Mouse (Mus musculus) hindbrain, embryonic 15.5 days (tissue): Measurements from ENCODE around the gene Defb11. TPM values are rescaled to one million over a fixed set of nuclear protein-coding genes. Genes with fewer than 3 reads are reported as not detected.
"Not testable (repeated sequence)": the region's sequence is repeated elsewhere in the genome, so short reads cannot be mapped to it uniquely, and the experiment has no call there.

Experiments used
- ATAC-seq: fragments of 200-750 bp; cut with Nextera tagmentation; 2 replicates; pipeline ENCODE4 v1.8.0; 2017; ENCODE audit warnings: low read depth, moderate number of reproducible peaks, moderate TSS enrichment; ENCODE audit not compliant: low FRiP score
- H3K27ac ChIP-seq: fragments of 300-500 bp; sonication (generic); replicated peaks from 2 replicates; pipeline ENCODE4 v1.5.1; 2015; ENCODE audit warnings: mild to moderate bottlenecking, inconsistent platforms
- H3K27me3 ChIP-seq: fragments of 300-500 bp; sonication (generic); 2 replicates; pipeline ENCODE4 v1.6.1; 2015; ENCODE audit warnings: control low read depth, inconsistent platforms
- H3K36me3 ChIP-seq: fragments of 300-500 bp; sonication (generic); 2 replicates; pipeline ENCODE4 v1.6.1; 2015; ENCODE audit warnings: control low read depth, inconsistent platforms
- H3K4me1 ChIP-seq: fragments of 300-500 bp; sonication (generic); replicated peaks from 2 replicates; pipeline ENCODE4 v1.6.1; 2015; ENCODE audit warnings: control low read depth, inconsistent platforms
- H3K4me2 ChIP-seq: fragments of 300-500 bp; sonication (generic); 2 replicates; pipeline ENCODE4 v1.6.1; 2015; ENCODE audit warnings: moderate library complexity, mild to moderate bottlenecking, inconsistent platforms
- H3K4me3 ChIP-seq: fragments of 300-500 bp; sonication (generic); 2 replicates; pipeline ENCODE4 v1.5.1; 2015; ENCODE audit warnings: mild to moderate bottlenecking, inconsistent platforms
- H3K9ac ChIP-seq: fragments of 300-500 bp; sonication (generic); 2 replicates; pipeline ENCODE4 v1.6.1; 2015; ENCODE audit warnings: inconsistent platforms
- H3K9me3 ChIP-seq: fragments of 300-500 bp; sonication (generic); 2 replicates; pipeline ENCODE4 v1.6.1; 2016; ENCODE audit warnings: control low read depth, inconsistent platforms
- WGBS: fragments of 180-500 bp; shearing (Covaris S2); methylation state at CpG from one replicate; pipeline ENCODE4 v1.1.7; 2015; 5-methylcytosine and 5-hydroxymethylcytosine counted together
- polyA plus RNA-seq: library from polyadenylated mRNA; unstranded; fragments of >200 nt; fragmentation: Nextera tagmentation; extraction: Ambion mirVana; gene quantifications from 2 replicates; pipeline ENCODE4 v1.2.1, GENCODE M21; 2015

Gene Defb11
- polyA plus RNA-seq, result 30.6 and 34.9 TPM in 2 replicates

DNA sequence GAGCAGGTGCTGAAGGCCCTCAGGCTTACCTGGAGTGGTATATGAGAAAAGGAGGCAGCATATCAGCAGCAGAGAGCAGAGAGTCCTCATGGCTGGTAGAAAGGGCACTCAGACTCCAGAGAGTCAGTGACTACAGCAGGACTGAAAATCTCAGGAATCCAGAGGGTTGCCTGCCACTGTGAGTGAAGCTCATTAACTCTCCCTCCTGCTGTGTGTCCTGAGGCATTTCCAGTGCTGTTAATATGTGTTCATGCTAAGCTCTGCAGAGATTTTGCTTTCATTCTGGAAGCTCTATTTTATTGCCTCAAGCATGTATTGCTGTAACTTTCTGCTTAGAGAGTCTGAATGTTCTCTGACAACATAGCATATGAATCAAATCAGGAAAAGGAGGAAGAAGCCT is at the start of gene Defb11:
Gene Defb11 (minus strand): TSS at position 123 of the 400 bp plus-strand sequence.
- not testable (repeated sequence) for H3K27me3 ChIP-seq, H3K4me1 ChIP-seq, H3K4me3 ChIP-seq, H3K27ac ChIP-seq, H3K9me3 ChIP-seq, H3K36me3 ChIP-seq, H3K4me2 ChIP-seq, H3K9ac ChIP-seq
- peak; percentile 79; the same call in 1 of the 2 replicates for ATAC-seq

DNA sequence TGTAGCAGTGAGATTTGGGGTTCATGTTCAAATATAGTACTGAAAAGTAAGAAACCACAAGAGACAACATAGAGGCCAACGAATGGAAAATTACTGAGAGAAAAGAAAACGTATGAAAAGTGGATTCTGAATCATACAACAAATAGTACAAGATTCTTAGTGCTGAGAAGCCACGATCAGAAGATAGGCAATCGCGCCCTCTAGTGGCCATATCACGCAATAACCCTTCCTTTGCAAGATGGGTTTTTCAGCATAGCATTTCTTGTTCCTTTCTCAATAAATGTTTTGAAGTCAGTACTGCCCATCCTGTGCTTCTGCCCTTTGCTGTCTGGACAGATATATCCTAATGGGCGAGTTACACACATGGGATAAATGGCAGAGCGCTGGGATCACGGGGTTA is 49.1 kb upstream of the Defb11 start:
- ATAC-seq, result no peak

DNA sequence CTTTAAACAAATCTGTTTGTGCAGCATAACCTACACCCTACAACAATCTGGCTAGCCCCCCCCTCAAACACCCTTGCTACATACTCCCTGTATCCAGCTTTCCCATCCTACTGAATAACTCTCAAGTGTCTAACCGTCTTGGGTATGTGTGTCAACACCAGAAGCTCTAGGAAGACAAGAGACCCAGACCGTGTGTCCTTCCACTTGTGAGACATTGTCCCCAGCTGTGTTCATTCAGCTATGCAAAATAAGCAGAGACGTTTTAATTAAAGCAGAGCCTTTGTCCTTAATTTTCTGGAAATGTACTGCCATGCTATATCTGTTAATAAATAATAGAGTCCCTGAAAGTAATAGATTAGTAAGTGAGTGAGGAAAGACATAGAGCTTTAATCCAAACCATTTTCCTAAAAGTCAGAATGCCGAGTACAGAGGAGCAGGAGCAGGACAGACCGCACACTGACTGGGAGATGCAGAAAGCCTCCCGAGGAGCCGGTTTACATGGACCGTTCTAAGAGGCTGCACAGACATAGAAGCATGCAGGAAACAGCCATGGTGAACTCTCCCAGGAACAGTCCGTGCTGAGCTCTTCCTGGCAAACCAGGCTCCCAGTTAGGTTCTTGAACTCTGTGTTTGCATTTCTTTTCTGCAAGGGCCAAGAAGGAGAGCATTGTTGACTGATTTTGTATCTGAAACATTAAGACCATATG is 41.3 kb upstream of the Defb11 start:
- WGBS, result 44% methylated on average over 9 of the region's 9 CpGs
- H3K4me1 ChIP-seq, result no peaks in the 10 kb centered on the region
- H3K4me2 ChIP-seq, result no peak overlapping the region
- no peaks in the 10 kb centered on the region for H3K9me3 ChIP-seq
- H3K4me3 ChIP-seq, result no peak overlapping the region
- H3K36me3 ChIP-seq, result no peaks in the 10 kb centered on the region
- H3K27me3 ChIP-seq, result no peaks in the 10 kb centered on the region
- peak; percentile 51; the same call in 1 of the 2 replicates for ATAC-seq
- H3K9ac ChIP-seq, result no peak overlapping the region
- no peak overlapping the region for H3K27ac ChIP-seq

More for the DNA sequence above, 49.1 kb upstream of the Defb11 start:
- Histone ChIP-seq H3K27ac (no peak overlapping the region), H3K27me3 (no peaks in the 10 kb centered on the region), H3K4me1 (no peaks in the 10 kb centered on the region), H3K9ac (no peak overlapping the region), H3K36me3 (no peaks in the 10 kb centered on the region), H3K4me3 (no peak overlapping the region), H3K9me3 (no peaks in the 10 kb centered on the region), H3K4me2 (no peak overlapping the region)
- 8% methylated on average over 9 of the region's 9 CpGs for WGBS

DNA sequence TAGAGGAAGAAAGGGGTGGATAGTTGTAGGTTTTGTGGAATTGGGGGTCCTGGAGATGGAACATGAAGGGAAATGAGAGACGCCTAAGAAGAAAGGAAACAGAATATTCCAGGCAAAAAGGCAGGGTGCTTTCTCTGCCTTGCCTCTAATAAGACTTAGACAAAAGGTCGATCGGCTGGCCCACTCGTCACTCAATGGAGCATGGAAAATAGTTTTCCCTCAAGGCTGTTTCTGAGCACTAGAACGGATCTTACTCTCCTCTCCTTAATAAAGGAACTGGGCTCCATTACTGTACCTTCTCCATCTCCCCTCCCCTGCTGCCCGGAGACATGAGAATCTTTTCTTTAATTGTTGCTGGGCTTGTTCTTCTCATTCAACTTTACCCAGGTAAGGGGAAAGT is 40.2 kb upstream of the Defb11 start, which contains the start of gene Defb13:
Gene Defb13 (plus strand): TSS at position 301 of the 400 bp plus-strand sequence.
- H3K27me3 ChIP-seq, result no peaks in the 10 kb centered on the region
- no peak within 1 kb of the TSS for H3K9ac ChIP-seq
- no peaks in the 10 kb centered on the region for H3K4me1 ChIP-seq
- H3K4me3 ChIP-seq, result no peak within 1 kb of the TSS
- no peak within 1 kb of the TSS for H3K4me2 ChIP-seq
- no peaks in the 10 kb centered on the region for H3K9me3 ChIP-seq
- no peak within 1 kb of the TSS for H3K27ac ChIP-seq
- ATAC-seq, result no peak
- 78% methylated on average over 6 of the region's 6 CpGs for WGBS
- no peaks in the 10 kb centered on the region for H3K36me3 ChIP-seq

DNA sequence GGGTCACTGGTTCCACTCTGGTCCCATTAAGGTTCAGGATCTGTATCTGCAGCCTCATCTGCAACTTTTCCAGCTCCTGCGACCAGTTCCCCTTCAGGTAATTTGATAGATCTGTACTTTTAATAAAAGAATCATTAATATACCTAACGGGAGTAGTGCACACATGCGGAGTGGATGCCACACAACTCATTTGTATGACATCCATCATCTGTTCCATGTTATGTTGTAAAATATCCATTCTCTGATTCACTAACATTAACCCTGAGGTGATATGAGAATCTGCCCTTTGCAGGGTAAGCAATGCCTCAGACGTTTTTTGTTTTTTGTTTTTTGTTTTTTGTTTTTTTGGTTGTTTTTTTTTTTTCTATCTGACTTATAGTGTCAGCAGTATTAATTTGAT is 31.8 kb upstream of the Defb11 start, which contains the start of gene Defb35:
Gene Defb35 (plus strand): TSS at position 301 of the 400 bp plus-strand sequence.
- not testable (repeated sequence) for H3K4me1 ChIP-seq, H3K4me3 ChIP-seq, H3K4me2 ChIP-seq, H3K36me3 ChIP-seq, H3K9me3 ChIP-seq, H3K9ac ChIP-seq, H3K27ac ChIP-seq, ATAC-seq, H3K27me3 ChIP-seq
- WGBS, result 85% methylated on average over 4 of the region's 4 CpGs

DNA sequence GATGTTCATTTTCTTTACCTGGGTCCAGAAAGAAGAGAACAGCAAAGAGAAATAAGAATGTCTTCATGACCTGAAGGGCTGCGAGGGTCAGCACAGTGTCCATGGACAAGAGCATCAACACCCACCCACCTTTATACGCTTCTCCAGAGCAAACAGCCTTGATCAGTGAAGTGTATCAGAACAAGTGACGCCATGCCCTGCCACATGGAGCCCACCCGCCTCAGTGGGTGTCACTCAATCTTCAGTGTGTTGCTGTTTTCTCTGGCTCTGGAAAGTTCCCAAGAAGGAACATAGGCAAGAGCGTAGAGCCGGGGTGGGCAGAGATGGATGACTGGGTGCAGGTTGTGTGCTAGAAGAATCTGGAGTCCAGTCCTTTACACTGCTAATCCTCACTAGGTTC is 26.4 kb upstream of the Defb11 start, which contains the start of gene Defb15:
Gene Defb15 (minus strand): TSS at position 101 of the 400 bp plus-strand sequence.
- Histone ChIP-seq H3K9ac (no peak within 1 kb of the TSS), H3K36me3 (no peaks in the 10 kb centered on the region), H3K4me1 (no peaks in the 10 kb centered on the region), H3K27me3 (no peaks in the 10 kb centered on the region), H3K9me3 (no peaks in the 10 kb centered on the region), H3K4me2 (no peak within 1 kb of the TSS), H3K4me3 (no peak within 1 kb of the TSS), H3K27ac (no peak within 1 kb of the TSS)
- ATAC-seq, result no peak
- WGBS, result 87% methylated on average over 6 of the region's 6 CpGs

DNA sequence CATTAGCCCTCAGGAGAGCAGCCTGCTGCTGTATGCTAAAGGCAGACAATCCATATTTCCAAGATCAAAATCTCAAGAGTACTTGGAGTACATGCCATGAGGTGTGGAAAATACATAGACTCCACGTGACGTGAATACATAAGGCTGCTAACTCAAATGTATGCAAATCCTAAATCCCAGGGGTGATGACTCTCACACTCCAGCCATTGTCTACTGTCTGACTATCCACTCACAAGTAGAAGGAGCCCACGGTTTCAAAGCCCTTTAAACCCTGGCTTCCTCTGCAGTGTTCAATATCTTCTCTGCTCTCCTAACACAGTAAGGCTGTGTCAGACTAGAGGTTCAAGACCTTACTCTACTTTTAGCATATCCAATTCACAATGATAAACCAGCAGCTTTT is 24.5 kb upstream of the Defb11 start:
- H3K27me3 ChIP-seq, H3K36me3 ChIP-seq, H3K9me3 ChIP-seq, H3K27ac ChIP-seq, H3K4me2 ChIP-seq, H3K4me3 ChIP-seq, H3K9ac ChIP-seq, H3K4me1 ChIP-seq, ATAC-seq: not testable (repeated sequence)
- WGBS, result 71% methylated on average over 3 of the region's 3 CpGs

DNA sequence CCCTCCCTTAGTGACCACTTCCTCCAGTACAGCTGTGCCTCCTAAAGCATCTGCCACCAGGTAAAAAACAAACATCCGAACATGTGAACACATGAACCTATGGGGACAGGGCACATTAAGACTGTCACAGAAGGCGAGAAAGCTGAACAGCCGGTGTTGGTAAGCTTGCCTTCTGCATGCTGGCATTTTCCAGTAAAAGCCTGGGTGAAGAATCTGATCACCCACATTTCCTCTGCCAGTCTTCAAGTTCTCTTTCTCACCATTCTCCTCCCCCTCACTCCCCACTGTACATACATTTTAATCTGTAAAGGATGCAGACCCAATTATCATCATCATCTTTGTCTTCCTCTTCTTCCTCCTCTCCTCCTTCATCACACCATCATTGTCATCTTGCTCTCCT is 9.4 kb upstream of the Defb11 start:
- 91% methylated on average over 3 of the region's 3 CpGs for WGBS
- no peak for ATAC-seq
- H3K27me3 ChIP-seq, result no peaks in the 10 kb centered on the region

DNA sequence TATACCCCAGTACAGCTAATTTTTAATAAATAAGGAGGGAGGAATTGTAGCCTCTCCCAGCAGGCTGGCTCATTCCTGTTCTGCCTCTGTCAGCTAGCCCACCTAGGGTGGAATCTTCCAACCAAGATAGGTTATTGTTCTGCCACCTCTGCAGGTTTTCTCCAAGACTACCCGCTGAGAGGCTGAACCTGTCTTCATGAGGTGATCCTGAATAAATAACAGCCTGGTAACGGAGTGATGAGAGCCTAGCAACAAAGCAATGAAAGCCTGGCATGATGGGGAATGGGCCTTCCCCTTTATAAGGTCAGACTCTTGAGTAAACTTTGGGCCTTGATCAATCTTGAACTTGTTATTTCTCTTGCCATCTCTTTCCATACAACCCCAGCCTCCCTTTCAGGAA is 6.3 kb upstream of the Defb11 start:
- H3K4me2 ChIP-seq, result no peak overlapping the region
- 19% methylated on average over 2 of the region's 2 CpGs for WGBS
- H3K4me1 ChIP-seq, result no peaks in the 10 kb centered on the region
- no peaks in the 10 kb centered on the region for H3K9me3 ChIP-seq
- H3K36me3 ChIP-seq, result no peaks in the 10 kb centered on the region
- H3K4me3 ChIP-seq, result no peak overlapping the region
- H3K27me3 ChIP-seq, result no peaks in the 10 kb centered on the region
- no peak overlapping the region for H3K9ac ChIP-seq
- no peak overlapping the region for H3K27ac ChIP-seq
- no peak for ATAC-seq

More for the DNA sequence above, 9.4 kb upstream of the Defb11 start:
- no peak overlapping the region for H3K27ac ChIP-seq
- no peak overlapping the region for H3K4me3 ChIP-seq
- no peaks in the 10 kb centered on the region for H3K9me3 ChIP-seq
- H3K9ac ChIP-seq, result no peak overlapping the region
- no peaks in the 10 kb centered on the region for H3K36me3 ChIP-seq
- H3K4me2 ChIP-seq, result no peak overlapping the region
- no peaks in the 10 kb centered on the region for H3K4me1 ChIP-seq

DNA sequence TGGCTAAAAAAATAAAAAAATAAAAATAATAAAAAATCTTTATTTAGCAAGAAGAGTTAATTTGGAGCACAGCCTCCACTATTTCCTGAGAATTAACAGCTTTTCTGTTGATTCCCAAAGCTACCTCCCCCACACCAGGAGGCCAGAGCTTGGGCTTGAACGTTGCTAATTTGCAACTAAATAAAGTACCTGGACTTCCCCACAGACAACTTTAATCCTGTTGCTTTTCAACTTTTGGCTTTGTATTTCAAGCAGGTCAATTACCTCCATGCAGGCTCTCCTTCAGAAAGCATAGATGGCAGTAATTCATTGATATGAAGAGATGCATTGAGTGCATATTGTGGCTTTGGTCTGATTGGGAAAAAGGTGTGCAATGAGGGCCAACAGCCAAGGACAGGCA is 5.7 kb upstream of the Defb11 start:
- H3K36me3 ChIP-seq, result no peaks in the 10 kb centered on the region
- no peak overlapping the region for H3K4me2 ChIP-seq
- no peak for ATAC-seq
- no peak overlapping the region for H3K9ac ChIP-seq
- no peaks in the 10 kb centered on the region for H3K27me3 ChIP-seq
- no peak overlapping the region for H3K4me3 ChIP-seq
- 13% methylated on average over 1 of the region's 1 CpGs for WGBS
- no peaks in the 10 kb centered on the region for H3K4me1 ChIP-seq
- no peak overlapping the region for H3K27ac ChIP-seq
- H3K9me3 ChIP-seq, result no peaks in the 10 kb centered on the region

DNA sequence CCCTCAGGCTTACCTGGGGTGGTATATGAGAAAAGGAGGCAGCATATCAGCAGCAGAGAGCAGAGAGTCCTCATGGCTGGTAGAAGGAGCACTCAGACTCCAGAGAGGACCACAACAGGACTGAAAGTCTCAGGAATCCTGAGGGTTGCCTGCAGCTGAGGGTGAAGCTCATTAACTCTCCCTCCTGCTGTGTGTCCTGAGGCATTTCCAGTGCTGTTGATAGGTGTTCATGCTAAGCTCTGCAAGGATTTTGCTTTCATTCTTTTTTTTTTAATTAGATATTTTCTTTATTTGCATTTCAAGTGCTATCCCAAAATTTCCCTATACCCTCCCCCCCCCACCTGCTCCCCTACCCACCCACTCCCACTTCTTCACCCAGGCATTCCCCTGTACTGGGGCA is 20.9 kb downstream of the Defb11 start, which contains the start of gene Defb9:
Gene Defb9 (minus strand): TSS at position 101 of the 400 bp plus-strand sequence.
- not testable (repeated sequence) for H3K4me1 ChIP-seq, H3K36me3 ChIP-seq, H3K9ac ChIP-seq, H3K27ac ChIP-seq, ATAC-seq, H3K4me2 ChIP-seq, H3K27me3 ChIP-seq, H3K4me3 ChIP-seq, H3K9me3 ChIP-seq

DNA sequence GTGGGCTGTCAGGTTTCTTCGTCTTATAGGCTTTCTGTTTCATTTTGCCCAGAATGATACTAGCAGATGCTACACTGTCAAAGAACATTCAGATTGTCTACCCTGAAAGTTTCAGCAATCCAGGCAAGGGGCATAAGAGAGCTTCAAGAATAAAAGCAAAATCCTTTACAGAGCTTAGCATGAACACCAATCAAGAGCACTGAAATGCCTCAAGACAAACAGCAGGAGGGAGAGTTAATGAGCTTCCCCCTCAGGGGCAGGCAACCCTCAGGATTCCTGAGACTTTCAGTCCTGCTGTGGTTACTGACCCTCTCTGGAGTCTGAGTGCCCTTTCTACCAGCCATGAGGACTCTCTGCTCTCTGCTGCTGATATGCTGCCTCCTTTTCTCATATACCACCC is 47.6 kb downstream of the Defb11 start, which contains the start of gene Defb10:
Gene Defb10 (plus strand): TSS at position 316 of the 400 bp plus-strand sequence.
- not testable (repeated sequence) for ATAC-seq, H3K4me2 ChIP-seq, H3K36me3 ChIP-seq, H3K9ac ChIP-seq, H3K4me3 ChIP-seq, H3K27me3 ChIP-seq, H3K27ac ChIP-seq, H3K9me3 ChIP-seq, H3K4me1 ChIP-seq
- WGBS, result 53% methylated on average over 1 of the region's 1 CpGs
